Mouse (Mus musculus): ENCODE data around the gene Tmem268. TPM values are rescaled to one million over a fixed set of nuclear protein-coding genes. Genes with fewer than 3 reads are reported as not detected.

The Tmem268 gene
- polyA plus RNA-seq, 1 experiment from 2014 or later = 7.6 TPM

DNA sequence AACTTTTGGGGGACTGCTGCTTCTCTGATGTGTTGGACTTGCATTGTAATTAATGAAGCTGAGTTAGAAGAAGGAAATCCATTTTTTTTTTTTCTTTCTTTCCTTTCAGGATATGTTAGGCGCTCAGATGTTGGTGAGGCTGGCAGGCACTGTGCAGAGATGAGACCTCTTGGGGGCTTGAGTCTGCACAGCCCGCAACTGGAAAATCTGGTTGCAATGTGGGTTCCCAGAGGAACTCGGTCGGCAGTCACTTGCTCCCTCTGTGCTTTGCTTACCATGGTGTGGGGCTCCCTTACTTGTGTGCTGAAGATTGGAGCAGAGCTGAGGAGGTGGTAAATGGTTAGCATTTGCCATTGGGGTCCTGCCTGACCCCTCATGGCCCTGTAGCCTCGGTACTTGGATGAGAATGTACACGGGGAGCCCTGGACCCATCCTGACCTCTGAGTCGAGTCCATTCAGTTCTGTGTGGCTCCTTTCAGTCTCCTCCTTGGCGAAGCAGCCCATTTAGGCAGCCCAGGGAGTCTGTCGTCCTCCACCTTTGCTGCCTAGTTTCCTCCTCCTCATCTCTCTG, 631 bp downstream of the Tmem268 start:
- DNase-seq (ENCODE audit: low spot score) = no peak
- H3K9me3 ChIP-seq = no peaks in the 10 kb centered on the region
- H3K36me3 ChIP-seq = peaks cover 12% of the 10 kb centered on the region; the same call in 1 of the 2 replicates
- H3K4me3 ChIP-seq = peak overlapping the region; percentile 73
- H3K27ac ChIP-seq = peak overlapping the region; percentile 93
- WGBS = 33% methylated on average over 9 of the region's 9 CpGs
- H3K4me1 ChIP-seq (replicated peaks) = peaks cover 74% of the 10 kb centered on the region
- peaks cover 3% of the 10 kb centered on the region for H3K27me3 ChIP-seq (ENCODE audit: insufficient read depth, poor library complexity, severe bottlenecking)

DNA sequence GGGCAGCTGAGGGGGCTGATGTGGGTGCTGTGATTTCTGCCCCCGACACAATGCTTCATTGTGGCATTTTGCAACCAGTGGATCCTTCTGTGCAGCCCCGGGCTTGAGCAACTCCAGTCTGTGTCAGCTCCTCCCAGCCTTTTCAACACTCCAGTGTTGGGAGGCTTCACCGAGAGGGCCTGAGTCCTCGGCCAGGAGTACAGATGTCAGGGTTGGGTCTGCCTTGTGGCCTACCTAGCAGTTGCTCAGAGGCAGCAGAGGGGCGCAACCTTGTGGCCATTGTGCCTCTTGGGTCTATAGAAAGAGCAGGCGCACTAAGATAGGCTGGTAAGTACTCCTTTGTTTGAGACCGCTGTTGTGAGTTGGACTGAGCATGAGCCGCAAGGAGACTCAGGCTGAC, 1.5 kb downstream of the Tmem268 start:
- Histone ChIP-seq H3K9me3 (no peaks in the 10 kb centered on the region), H3K36me3 (peaks cover 8% of the 10 kb centered on the region; the same call in 1 of the 2 replicates), H3K4me1 (replicated peaks) (peaks cover 65% of the 10 kb centered on the region), H3K4me3 (no peak overlapping the region), H3K27me3 (ENCODE audit: insufficient read depth, poor library complexity, severe bottlenecking) (peaks cover 3% of the 10 kb centered on the region), H3K27ac (peak overlapping the region; percentile 73)
- DNase-seq (ENCODE audit: low spot score) = no peak
- 54% methylated on average over 8 of the region's 8 CpGs for WGBS

DNA sequence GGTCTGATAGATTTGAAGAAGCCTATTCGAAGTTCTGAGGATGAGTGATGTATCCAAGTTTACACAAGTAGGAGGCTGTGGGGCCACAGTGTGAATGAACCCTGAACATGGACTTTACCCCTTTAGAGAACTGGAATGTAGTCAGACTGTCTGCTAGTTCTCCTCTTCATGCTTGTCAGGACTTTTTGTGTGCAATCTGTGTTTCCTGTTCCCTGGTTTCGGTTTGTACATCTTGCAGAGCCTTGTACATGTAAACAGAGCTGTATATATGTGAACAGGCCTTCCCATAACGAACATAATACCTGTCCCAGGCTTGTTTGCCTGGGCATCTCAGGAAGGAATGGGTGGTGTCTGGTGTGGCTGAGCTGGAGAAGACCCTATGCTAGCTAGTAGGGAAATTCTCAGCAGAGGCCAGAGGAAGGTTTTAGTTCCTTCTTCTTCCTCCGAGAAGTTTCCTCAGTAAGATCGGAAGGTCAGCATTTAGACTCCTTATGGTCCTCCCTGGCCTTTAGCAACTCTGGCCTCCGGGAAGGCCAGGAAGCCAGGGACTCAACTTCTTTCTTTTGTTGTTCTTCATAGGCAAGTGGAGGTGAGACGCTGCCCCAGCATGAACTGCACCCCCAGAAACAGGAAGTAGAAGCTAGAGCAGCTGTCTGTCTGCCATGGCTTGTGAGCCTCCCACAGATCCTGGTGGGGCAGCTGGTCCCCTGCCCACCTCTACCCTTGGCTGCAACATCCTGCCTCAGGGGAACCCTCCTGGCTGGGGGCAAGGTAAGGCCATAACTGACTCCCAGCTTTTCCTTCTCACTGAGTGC, 3.5 kb downstream of the Tmem268 start:
- H3K36me3 ChIP-seq = peaks cover 20% of the 10 kb centered on the region; the same call in 1 of the 2 replicates
- H3K4me1 ChIP-seq (replicated peaks) = peaks cover 51% of the 10 kb centered on the region
- no peak overlapping the region for H3K4me3 ChIP-seq
- H3K27me3 ChIP-seq (ENCODE audit: insufficient read depth, poor library complexity, severe bottlenecking) = no peaks in the 10 kb centered on the region; the same call in 1 of the 2 replicates
- H3K27ac ChIP-seq = no peak overlapping the region
- 82% methylated on average over 7 of the region's 7 CpGs for WGBS
- H3K9me3 ChIP-seq = no peaks in the 10 kb centered on the region
- no peak for DNase-seq (ENCODE audit: low spot score)

DNA sequence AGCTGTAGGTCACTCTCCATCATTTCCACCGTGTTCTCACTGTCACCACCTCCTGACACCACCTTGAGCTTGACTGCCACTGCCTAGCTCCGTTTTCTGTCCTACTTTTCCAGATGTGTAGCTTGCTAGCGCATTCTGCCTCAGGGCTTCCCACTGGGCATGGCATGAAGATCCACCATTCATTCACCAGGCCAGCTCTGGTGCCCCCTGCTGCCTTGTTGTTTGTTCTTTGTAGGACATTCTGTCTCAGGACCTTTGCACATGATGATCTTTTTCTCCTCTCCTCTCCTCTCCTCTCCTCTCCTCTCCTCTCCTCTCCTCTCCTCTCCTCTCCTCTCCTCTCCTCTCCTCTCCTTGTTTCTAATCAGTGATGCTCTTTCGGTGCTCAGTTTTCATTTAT, 4.2 kb downstream of the Tmem268 start:
- 89% methylated on average over 4 of the region's 4 CpGs for WGBS
- Histone ChIP-seq H3K27me3 (ENCODE audit: insufficient read depth, poor library complexity, severe bottlenecking) (no peaks in the 10 kb centered on the region; the same call in 1 of the 2 replicates), H3K4me3 (no peak overlapping the region), H3K27ac (no peak overlapping the region), H3K36me3 (peaks cover 20% of the 10 kb centered on the region; the same call in 1 of the 2 replicates), H3K4me1 (replicated peaks) (peaks cover 45% of the 10 kb centered on the region), H3K9me3 (no peaks in the 10 kb centered on the region)
- DNase-seq (ENCODE audit: low spot score) = no peak

DNA sequence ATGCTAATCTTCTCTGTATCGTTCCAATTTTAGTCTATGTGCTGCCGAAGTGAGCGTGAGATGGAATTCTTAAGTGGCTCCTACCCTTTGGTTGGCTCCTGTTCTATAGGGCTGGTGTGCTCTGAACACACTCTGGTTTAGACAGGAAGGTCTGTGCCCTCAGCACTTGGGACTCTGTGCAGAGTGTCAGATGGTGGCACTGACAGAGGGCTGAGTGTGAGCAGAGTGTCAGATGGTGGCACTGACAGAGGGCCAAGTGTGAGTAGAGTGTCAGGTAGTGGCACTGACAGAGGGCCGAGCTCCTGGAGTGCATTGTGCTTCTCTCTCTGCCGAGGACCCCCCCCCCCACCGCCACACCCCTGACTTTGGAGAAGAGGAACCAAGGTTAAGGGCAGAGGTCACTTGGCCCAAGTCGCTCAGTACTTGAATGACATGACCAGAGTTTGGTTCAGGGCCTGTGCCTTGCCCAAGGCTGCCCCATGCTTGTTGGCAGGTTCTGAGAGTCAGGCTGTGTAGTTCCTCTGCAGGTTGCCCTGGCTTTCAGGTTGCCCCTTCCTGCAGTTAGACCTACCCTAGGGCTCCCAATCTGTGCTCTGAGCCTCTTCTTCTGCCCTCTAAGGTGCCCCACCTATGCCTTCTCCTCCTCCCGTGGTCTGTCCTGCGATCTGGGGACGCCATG, 9.3 kb downstream of the Tmem268 start:
- DNase-seq (ENCODE audit: low spot score) = no peak
- Histone ChIP-seq H3K27ac (no peak overlapping the region), H3K9me3 (no peaks in the 10 kb centered on the region), H3K4me3 (no peak overlapping the region), H3K36me3 (0 out of 2 replicates have a peak, but pooled peaks cover 18% of the 10 kb centered on the region), H3K4me1 (replicated peaks) (peaks cover 30% of the 10 kb centered on the region), H3K27me3 (ENCODE audit: insufficient read depth, poor library complexity, severe bottlenecking) (no peaks in the 10 kb centered on the region)
- 83% methylated on average over 10 of the region's 10 CpGs for WGBS

DNA sequence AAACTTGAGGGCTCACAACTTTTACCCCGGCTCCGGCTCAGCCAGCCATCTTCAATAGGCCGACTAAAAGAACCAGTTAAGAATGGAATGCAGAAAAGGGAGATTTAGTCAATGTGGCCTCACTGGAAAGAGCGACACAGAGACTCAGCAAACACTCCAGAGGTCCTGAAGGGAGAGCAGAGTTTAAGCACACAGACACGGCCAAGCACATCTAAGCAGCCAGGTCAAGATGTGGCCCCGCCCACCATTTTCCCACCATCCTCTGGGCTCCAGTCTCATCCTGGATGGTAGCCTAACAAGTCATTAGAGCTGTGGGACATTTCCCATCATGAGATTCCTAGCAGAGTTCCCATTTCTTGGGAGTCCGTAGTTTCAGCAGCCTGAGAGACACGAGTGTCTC, 10.7 kb downstream of the Tmem268 start:
- H3K36me3 ChIP-seq = peaks cover 25% of the 10 kb centered on the region
- no peaks in the 10 kb centered on the region for H3K27me3 ChIP-seq (ENCODE audit: insufficient read depth, poor library complexity, severe bottlenecking)
- H3K4me1 ChIP-seq (replicated peaks) = peaks cover 30% of the 10 kb centered on the region
- 83% methylated on average over 8 of the region's 8 CpGs for WGBS
- H3K27ac ChIP-seq = peak overlapping the region; percentile 86
- H3K4me3 ChIP-seq = no peak overlapping the region
- no peak for DNase-seq (ENCODE audit: low spot score)
- H3K9me3 ChIP-seq = no peaks in the 10 kb centered on the region

DNA sequence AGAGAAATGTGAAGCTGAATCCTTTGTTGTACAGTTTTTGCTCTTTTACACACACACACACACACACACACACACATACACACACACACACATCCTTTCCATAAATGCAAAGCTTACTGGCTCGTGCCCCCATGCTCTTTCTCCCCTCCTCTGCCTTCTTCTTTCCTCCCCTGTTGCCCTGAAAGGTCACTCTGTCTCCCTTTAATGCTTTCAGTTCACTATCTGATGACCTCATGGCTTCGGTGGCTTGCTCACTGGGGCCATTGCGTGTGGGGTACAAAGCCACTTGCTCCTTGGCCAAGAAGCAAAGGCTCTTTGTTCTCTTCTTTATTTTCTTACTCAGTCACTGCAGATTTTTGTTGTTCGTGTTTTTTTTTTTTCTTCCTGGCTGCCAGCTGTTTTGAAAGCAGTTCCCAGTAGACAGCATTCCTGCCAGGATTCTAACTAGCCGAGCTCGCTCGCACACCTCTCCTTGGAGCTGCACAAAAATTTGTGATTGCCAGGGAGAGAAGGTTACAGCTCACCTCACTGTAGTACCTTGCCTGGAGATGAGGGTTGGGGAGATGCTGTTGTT, 11.7 kb downstream of the Tmem268 start:
- peak; percentile 53 for DNase-seq (ENCODE audit: low spot score)
- H3K27ac ChIP-seq = peak overlapping the region; percentile 86
- no peaks in the 10 kb centered on the region for H3K27me3 ChIP-seq (ENCODE audit: insufficient read depth, poor library complexity, severe bottlenecking)
- H3K9me3 ChIP-seq = no peaks in the 10 kb centered on the region
- H3K4me3 ChIP-seq = no peak overlapping the region
- peaks cover 30% of the 10 kb centered on the region for H3K4me1 ChIP-seq (replicated peaks)
- 25% methylated on average over 7 of the region's 7 CpGs for WGBS
- H3K36me3 ChIP-seq = peaks cover 25% of the 10 kb centered on the region

DNA sequence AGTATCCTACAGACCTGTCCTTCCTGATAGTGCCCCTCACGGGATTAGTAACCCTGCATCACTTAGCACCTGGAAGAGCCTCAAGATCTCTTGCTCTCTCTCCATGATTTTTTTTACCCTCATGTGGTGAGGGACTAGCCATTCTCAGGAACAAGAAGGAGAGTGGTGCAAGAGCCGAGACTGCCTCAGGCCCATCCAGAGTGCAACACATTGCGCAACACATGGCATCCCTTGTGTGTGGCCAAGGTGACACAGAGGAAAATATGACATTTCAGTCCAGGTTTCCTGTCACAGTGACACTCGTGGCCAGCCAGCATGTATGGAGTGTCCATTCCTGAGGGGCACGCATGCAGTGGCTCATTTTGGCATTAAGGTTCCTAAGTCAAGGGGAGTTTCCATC, 14.0 kb downstream of the Tmem268 start:
- Histone ChIP-seq H3K9me3 (peaks cover 6% of the 10 kb centered on the region), H3K27ac (no peak overlapping the region), H3K4me3 (no peak overlapping the region), H3K4me1 (replicated peaks) (peaks cover 30% of the 10 kb centered on the region), H3K27me3 (ENCODE audit: insufficient read depth, poor library complexity, severe bottlenecking) (no peaks in the 10 kb centered on the region), H3K36me3 (peaks cover 16% of the 10 kb centered on the region)
- no peak for DNase-seq (ENCODE audit: low spot score)
- 93% methylated on average over 5 of the region's 5 CpGs for WGBS

DNA sequence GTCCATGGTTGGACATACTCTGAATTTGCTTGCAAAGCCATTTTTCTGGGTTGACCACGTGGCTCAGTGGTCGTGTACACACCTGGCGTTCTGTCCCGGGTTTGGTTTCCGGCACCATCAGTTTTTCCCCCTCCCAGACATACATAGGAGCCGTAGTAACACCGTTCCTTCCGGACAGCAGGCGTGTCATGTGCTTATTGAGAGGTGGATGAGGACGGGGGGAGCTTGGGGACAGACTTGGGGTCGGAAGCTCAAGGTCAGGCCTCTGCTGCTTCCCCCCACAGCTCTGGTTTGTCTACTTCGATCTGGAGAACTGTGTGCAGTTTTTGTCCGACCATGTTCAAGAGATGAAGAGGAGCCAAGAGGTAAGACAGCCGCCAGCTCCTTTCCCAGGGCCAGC, 21.1 kb downstream of the Tmem268 start:
- 78% methylated on average over 14 of the region's 14 CpGs for WGBS
- Histone ChIP-seq H3K27ac (peak overlapping the region; percentile 77), H3K4me3 (no peak overlapping the region), H3K4me1 (replicated peaks) (peaks cover 16% of the 10 kb centered on the region), H3K27me3 (ENCODE audit: insufficient read depth, poor library complexity, severe bottlenecking) (no peaks in the 10 kb centered on the region), H3K9me3 (peaks cover 12% of the 10 kb centered on the region), H3K36me3 (peaks cover 21% of the 10 kb centered on the region)
- no peak for DNase-seq (ENCODE audit: low spot score)

DNA sequence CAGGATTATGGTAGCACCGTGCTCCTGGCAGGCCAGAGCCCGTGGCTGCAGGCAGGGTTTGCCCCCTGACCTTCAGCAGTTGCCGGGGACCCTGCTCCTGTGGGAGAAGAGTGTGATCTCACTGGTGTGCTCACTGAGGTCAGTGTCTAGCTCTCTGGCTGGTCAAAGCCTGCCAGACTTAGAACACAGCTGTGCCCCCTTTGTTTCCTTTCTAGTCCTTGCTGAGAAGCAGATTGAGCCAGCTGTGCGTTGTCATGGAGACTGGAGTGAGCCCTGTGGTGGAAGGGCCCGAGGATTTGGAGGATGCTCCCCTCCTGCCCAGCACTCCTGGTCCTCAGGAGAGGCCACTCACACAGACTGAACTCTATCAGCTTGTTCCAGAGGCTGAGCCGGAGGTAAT, 21.5 kb downstream of the Tmem268 start:
- peaks cover 21% of the 10 kb centered on the region for H3K36me3 ChIP-seq
- peak overlapping the region; percentile 77 for H3K27ac ChIP-seq
- no peak overlapping the region for H3K4me3 ChIP-seq
- H3K4me1 ChIP-seq (replicated peaks) = peaks cover 17% of the 10 kb centered on the region
- DNase-seq (ENCODE audit: low spot score) = peak; percentile 76
- H3K9me3 ChIP-seq = peaks cover 12% of the 10 kb centered on the region
- 25% methylated on average over 6 of the region's 6 CpGs for WGBS
- H3K27me3 ChIP-seq (ENCODE audit: insufficient read depth, poor library complexity, severe bottlenecking) = no peaks in the 10 kb centered on the region

DNA sequence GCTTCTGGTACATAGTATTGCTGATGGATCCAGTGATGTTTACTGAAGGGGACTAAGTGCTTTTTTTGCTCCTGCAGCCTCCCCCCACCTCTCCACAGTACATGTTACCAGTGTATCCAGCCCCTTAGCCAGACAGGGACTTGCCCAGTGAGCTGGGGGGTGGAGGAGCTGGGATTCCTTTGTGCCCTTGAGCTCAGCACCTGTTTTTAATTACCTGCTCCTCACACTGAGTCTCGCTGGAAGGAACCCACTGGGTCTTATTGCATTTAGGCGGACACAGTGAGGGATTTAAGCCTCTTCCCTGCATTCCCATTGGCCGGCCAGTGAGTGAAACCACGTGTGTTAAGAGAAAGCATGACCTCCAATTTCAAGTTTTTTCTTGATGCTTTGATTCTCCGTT, 24.0 kb downstream of the Tmem268 start:
- Histone ChIP-seq H3K4me3 (no peak overlapping the region), H3K4me1 (replicated peaks) (peaks cover 21% of the 10 kb centered on the region), H3K27ac (peak overlapping the region; percentile 59), H3K9me3 (peaks cover 6% of the 10 kb centered on the region), H3K27me3 (ENCODE audit: insufficient read depth, poor library complexity, severe bottlenecking) (no peaks in the 10 kb centered on the region), H3K36me3 (peaks cover 16% of the 10 kb centered on the region)
- DNase-seq (ENCODE audit: low spot score) = peak; percentile 61
- WGBS = 58% methylated on average over 5 of the region's 5 CpGs

DNA sequence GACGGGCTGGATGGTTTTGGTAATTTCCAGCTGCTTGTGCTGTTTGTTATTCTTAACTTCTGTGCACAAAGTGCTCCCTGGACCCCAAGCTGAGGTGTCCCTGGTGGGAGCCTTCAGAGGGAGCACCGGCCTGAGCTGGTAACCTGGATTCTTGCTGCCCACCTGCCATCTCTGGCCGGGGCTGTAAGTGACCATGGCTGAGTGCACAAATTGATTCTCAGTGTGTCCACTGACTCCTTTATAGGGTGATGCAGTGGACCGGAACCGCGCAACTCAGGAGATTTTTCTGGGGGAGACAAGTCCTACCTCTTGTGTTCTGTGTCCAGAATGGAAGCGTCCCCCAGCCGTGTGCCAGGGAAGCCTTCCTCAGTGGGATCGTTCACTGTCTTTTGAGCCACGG, 26.6 kb downstream of the Tmem268 start:
- no peaks in the 10 kb centered on the region for H3K9me3 ChIP-seq
- whole genome bisulfite sequencing = 81% methylated on average over 10 of the region's 10 CpGs
- H3K4me3 ChIP-seq = no peak overlapping the region
- peaks cover 11% of the 10 kb centered on the region for H3K4me1 ChIP-seq (replicated peaks)
- no peak for DNase-seq (ENCODE audit: low spot score)
- H3K27me3 ChIP-seq (ENCODE audit: insufficient read depth, poor library complexity, severe bottlenecking) = no peaks in the 10 kb centered on the region
- no peak overlapping the region for H3K27ac ChIP-seq
- peaks cover 7% of the 10 kb centered on the region; the same call in 1 of the 2 replicates for H3K36me3 ChIP-seq

Data from hindbrain, embryonic 10.5 days (tissue).